Mouse (Mus musculus) kidney, postnatal 0 days (tissue): ENCODE results near the gene Yap1. TPM values are rescaled to one million over a fixed set of nuclear protein-coding genes. Genes with fewer than 3 reads are reported as not detected.

Experiments
- ATAC-seq: fragments of 200-750 bp; cut with Nextera tagmentation; replicated peaks from 2 replicates; pipeline ENCODE4 v1.8.0; 2017; ENCODE audit warnings: low read depth, moderate number of reproducible peaks, moderate TSS enrichment, moderate library complexity; ENCODE audit not compliant: low FRiP score
- DNase-seq: peaks from one replicate; pipeline ENCODE4 v3.0.0-alpha.2; 2016; ENCODE audit warnings: low spot score
- H3K27ac ChIP-seq: fragments of 300-500 bp; sonication (generic); 2 replicates; pipeline ENCODE4 v1.5.1; 2014; ENCODE audit warnings: mild to moderate bottlenecking
- H3K27me3 ChIP-seq: fragments of 300-500 bp; sonication (generic); 2 replicates; pipeline ENCODE4 v1.6.1; 2014; ENCODE audit warnings: low read length, mixed read lengths; ENCODE audit not compliant: insufficient read depth
- H3K36me3 ChIP-seq: fragments of 300-500 bp; sonication (generic); 2 replicates; pipeline ENCODE4 v1.6.1; 2014; ENCODE audit warnings: low read length, mixed read lengths; ENCODE audit not compliant: insufficient read depth
- H3K4me1 ChIP-seq: fragments of 300-500 bp; sonication (generic); replicated peaks from 2 replicates; pipeline ENCODE4 v1.6.1; 2014; ENCODE audit warnings: antibody characterized with exemption, low read length, mixed read lengths; ENCODE audit not compliant: insufficient read depth
- H3K4me2 ChIP-seq: fragments of 300-500 bp; sonication (generic); 2 replicates; pipeline ENCODE4 v1.6.1; 2014; ENCODE audit warnings: mild to moderate bottlenecking, low read length, moderate library complexity, mixed read lengths
- H3K4me3 ChIP-seq: fragments of 300-500 bp; sonication (generic); replicated peaks from 2 replicates; pipeline ENCODE4 v1.5.1; 2014; ENCODE audit warnings: low read depth, low read length
- H3K9ac ChIP-seq: fragments of 300-500 bp; sonication (generic); 2 replicates; pipeline ENCODE4 v1.6.1; 2014; ENCODE audit warnings: low read depth, low read length
- H3K9me3 ChIP-seq: fragments of 300-500 bp; sonication (generic); replicated peaks from 2 replicates; pipeline ENCODE4 v1.6.1; 2016; ENCODE audit warnings: low read length, inconsistent platforms, mixed read lengths
- CTCF ChIP-seq: IDR thresholded peaks from 2 replicates; pipeline ENCODE4 v1.5.1; 2016; ENCODE audit warnings: antibody characterized with exemption, low read depth, mild to moderate bottlenecking, moderate library complexity
- WGBS: fragments of 180-500 bp; shearing (Covaris S2); extraction: QIAGEN DNeasy Blood & Tissue Kit; methylation state at CpG from one replicate; pipeline ENCODE4 v1.1.7; 2014; 5-methylcytosine and 5-hydroxymethylcytosine counted together
- polyA plus RNA-seq: library from polyadenylated mRNA; unstranded; fragments of >200 nt; fragmentation: Nextera tagmentation; extraction: Ambion mirVana; gene quantifications from 2 replicates; pipeline ENCODE4 v1.2.1, GENCODE M21; 2015

Yap1 gene
- polyA plus RNA-seq, 1 experiment from 2014 or later: 26.5 TPM

DNA sequence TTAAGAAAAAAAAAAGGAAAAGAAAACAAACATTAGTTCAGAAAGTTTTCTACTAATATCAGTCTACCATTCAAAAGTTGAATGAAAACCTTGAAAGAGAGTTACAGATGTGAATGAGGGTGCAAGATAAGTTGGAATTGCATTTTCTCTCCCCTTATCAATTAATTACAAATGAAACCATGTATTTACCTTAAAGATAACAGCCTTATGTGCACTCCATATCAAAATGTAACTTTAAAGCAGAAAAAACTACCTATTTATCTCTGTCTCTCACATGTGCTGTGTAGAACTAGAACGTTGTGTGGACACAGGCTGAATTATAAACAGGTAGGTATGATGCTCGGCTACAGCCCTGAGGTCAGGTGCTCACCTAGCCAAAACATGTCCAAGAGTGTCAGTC lies 40.5 kb downstream of the Yap1 start:
- Histone ChIP-seq H3K4me1 (peaks cover 5% of the 10 kb centered on the region; the same call in 1 of the 2 replicates), H3K36me3 (0 out of 2 replicates have a peak, but pooled peaks cover 9% of the 10 kb centered on the region), H3K9ac (no peak overlapping the region), H3K27me3 (no peaks in the 10 kb centered on the region), H3K4me3 (no peak overlapping the region), H3K9me3 (no peaks in the 10 kb centered on the region), H3K4me2 (no peak overlapping the region), H3K27ac (no peak overlapping the region)
- no peak for TF ChIP-seq CTCF
- no peak for DNase-seq
- no peak for ATAC-seq
- 78% methylated on average over 2 of the region's 2 CpGs for WGBS

DNA sequence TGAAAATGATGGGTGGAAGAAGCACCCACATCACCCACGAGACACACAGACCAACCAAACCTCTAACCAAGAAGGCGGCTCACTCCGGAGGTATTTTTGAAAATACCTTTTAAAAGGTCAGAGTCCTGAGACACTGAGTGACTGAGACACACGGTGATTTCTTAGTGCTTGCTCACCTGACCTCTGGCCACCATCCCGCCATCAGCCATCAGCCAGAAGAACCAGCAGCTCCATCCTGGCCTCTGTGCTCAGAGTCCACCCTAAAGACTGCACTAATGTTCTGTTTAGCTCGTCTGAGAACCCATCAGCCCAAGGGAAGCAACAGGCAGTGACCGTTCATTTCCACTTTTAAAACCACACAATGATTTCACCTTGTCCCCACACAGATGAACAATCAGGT lies 41.5 kb downstream of the Yap1 start:
- peaks cover 5% of the 10 kb centered on the region; the same call in 1 of the 2 replicates for H3K4me1 ChIP-seq
- no peaks in the 10 kb centered on the region for H3K9me3 ChIP-seq
- ATAC-seq: no peak
- no peak overlapping the region for H3K27ac ChIP-seq
- DNase-seq: no peak
- no peak overlapping the region for H3K9ac ChIP-seq
- no peak overlapping the region for H3K4me3 ChIP-seq
- no peak overlapping the region for H3K4me2 ChIP-seq
- 74% methylated on average over 7 of the region's 7 CpGs for WGBS
- H3K27me3 ChIP-seq: no peaks in the 10 kb centered on the region
- 0 out of 2 replicates have a peak, but pooled peaks cover 9% of the 10 kb centered on the region for H3K36me3 ChIP-seq
- TF ChIP-seq CTCF: no peak

DNA sequence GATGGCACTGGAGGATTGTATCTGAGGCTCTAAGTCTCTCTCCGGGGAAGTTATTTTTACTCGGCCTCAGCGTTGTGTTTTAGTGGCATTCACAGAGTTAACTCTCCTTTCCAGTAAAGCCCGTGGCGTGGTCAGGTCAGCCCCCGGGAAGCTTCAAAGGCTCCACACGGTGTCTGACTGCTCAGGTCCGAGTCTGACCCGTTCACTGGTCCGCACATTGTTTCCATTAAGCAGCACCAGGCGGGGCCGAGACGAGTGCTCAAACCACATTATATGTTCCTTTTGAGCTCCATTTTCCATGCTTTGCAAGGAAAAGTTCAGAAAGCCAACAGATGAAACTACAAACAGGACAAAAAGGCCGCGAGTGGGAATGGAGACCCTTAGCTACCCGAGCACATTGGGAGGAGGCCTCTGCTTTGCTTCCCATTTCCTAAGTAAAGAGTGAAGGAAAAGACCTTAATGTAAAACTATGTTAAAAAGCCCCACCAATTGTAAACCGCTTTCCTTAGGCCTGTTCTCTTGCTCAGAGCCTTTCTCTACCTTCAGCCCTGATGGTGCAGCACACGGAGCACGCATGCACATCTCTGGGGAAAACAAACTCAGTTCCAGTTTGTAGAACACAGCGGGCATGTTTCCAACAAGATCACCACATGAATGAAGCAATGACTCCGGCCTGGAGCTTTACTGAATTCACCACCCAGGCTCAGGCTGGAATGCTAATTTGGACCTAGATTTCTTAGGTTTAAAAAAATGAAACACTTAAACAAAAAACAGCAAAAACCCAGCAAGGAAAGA lies 42.8 kb downstream of the Yap1 start:
- Histone ChIP-seq H3K4me3 (no peak overlapping the region), H3K4me2 (no peak overlapping the region), H3K36me3 (0 out of 2 replicates have a peak, but pooled peaks cover 9% of the 10 kb centered on the region), H3K27ac (peak overlapping the region; percentile 61; the same call in 1 of the 2 replicates), H3K4me1 (peaks cover 5% of the 10 kb centered on the region; the same call in 1 of the 2 replicates), H3K9me3 (no peaks in the 10 kb centered on the region), H3K9ac (no peak overlapping the region), H3K27me3 (no peaks in the 10 kb centered on the region)
- no peak for TF ChIP-seq CTCF
- DNase-seq: peak; percentile 61
- no peak for ATAC-seq
- WGBS: 30% methylated on average over 21 of the region's 21 CpGs

DNA sequence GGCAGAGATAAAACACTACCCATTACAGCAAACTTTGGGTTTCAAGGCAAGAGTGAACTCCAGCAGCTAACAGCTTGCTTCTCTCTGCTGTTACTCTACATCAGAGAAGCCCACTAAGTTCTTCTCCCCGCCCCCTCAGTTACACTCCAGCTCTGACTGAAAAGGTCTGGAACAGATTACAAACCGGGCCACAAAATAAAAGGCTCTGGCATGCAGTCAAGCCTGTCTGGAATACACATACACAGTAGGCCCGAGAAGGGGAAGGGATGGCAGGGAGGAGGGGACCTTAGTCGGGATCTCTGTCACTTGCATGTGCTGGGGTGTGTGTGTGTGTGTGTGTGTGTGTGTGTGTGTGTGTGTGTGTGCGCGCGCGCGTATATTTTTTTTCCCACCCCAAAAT lies 44.0 kb downstream of the Yap1 start:
- peak; percentile 90 for DNase-seq
- H3K9ac ChIP-seq: no peak overlapping the region
- H3K4me1 ChIP-seq: peaks cover 5% of the 10 kb centered on the region; the same call in 1 of the 2 replicates
- TF ChIP-seq CTCF: no peak
- peak; percentile 62; the same call in 1 of the 2 replicates for ATAC-seq
- 50% methylated on average over 9 of the region's 9 CpGs for WGBS
- no peaks in the 10 kb centered on the region for H3K27me3 ChIP-seq
- 0 out of 2 replicates have a peak, but pooled peaks cover 12% of the 10 kb centered on the region for H3K36me3 ChIP-seq
- H3K27ac ChIP-seq: peak overlapping the region; percentile 61; the same call in 1 of the 2 replicates
- H3K4me2 ChIP-seq: no peak overlapping the region
- no peaks in the 10 kb centered on the region for H3K9me3 ChIP-seq
- H3K4me3 ChIP-seq: no peak overlapping the region

DNA sequence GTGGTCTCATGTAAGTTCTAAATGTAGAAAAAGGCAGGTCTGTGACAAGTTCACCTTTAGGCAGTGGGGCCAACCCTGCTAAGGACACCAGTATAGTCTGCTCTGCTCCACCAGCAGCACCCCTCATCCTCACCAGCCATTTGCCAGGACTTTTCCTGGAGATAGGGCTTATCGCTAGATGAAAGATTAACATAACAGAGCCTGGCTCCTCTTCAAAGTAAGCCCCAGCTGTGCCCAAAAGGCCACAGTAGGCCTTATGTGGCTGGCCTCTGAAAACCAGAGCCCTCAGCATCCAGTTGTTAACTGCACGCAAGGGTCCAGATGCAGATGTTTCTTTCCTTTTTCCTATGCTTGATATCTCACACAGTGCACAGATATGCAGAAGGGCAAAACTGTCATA lies 45.1 kb downstream of the Yap1 start:
- WGBS: 92% methylated on average over 2 of the region's 2 CpGs
- TF ChIP-seq CTCF: no peak
- H3K27ac ChIP-seq: no peak overlapping the region

DNA sequence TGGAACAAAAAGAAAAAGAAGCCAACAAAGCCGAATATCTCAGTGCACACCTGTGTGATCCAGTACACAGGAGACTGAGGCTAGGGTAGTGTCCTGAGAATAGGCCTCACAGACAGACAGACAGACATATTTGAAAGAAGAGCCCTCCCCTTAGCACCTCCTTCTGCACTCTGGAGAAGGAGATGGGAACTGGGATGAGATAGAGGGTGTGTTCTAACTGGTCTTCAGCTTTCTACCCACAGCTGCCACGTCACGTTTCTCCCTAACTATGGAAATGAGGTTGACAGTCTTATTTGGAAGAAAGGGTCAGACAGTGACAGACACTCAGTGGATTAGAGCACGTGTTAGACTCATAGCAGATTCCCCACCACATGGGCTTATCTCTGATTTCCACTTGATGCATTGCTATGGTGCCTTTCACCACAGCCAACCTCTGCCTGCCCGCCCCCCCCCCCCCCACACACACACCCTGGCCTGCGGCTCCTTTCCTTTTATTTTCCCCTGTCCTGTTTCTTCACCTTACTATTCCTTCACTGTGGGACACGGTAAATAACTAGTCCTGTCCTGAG lies 46.3 kb downstream of the Yap1 start:
- H3K4me2 ChIP-seq: no peak overlapping the region
- no peaks in the 10 kb centered on the region for H3K9me3 ChIP-seq
- DNase-seq (no peak), ATAC-seq (no peak)
- 76% methylated on average over 7 of the region's 7 CpGs for WGBS
- no peak overlapping the region for H3K27ac ChIP-seq
- H3K4me1 ChIP-seq: peaks cover 5% of the 10 kb centered on the region; the same call in 1 of the 2 replicates
- H3K4me3 ChIP-seq: no peak overlapping the region
- H3K36me3 ChIP-seq: peaks cover 19% of the 10 kb centered on the region; the same call in 1 of the 2 replicates
- H3K27me3 ChIP-seq: no peaks in the 10 kb centered on the region
- no peak overlapping the region for H3K9ac ChIP-seq
- TF ChIP-seq CTCF: no peak

More for the DNA sequence above, 45.1 kb downstream of the Yap1 start:
- H3K9ac ChIP-seq: no peak overlapping the region
- peaks cover 17% of the 10 kb centered on the region; the same call in 1 of the 2 replicates for H3K36me3 ChIP-seq
- H3K4me2 ChIP-seq: no peak overlapping the region
- ATAC-seq (no peak), DNase-seq (no peak)
- no peaks in the 10 kb centered on the region for H3K9me3 ChIP-seq
- peaks cover 5% of the 10 kb centered on the region; the same call in 1 of the 2 replicates for H3K4me1 ChIP-seq
- H3K4me3 ChIP-seq: no peak overlapping the region
- H3K27me3 ChIP-seq: no peaks in the 10 kb centered on the region
